Mouse (Mus musculus): ENCODE measurements around the gene Mybpc2. TPM values are rescaled to one million over a fixed set of nuclear protein-coding genes. Genes with fewer than 3 reads are reported as not detected.

Gene Mybpc2
- polyA plus RNA-seq, 1 experiment from 2014 or later: 0.06 TPM

- Histone ChIP-seq H3K27me3 (peaks cover 44% of the 10 kb centered on the region), H3K9ac (no peak within 1 kb of the TSS; the same call in 1 of the 2 replicates), H3K9me3 (no peaks in the 10 kb centered on the region), H3K4me1 (peaks cover 16% of the 10 kb centered on the region), H3K4me2 (replicated peaks) (no peak within 1 kb of the TSS), H3K27ac (no peak within 1 kb of the TSS), H3K36me3 (peaks cover 19% of the 10 kb centered on the region), H3K4me3 (no peak within 1 kb of the TSS)
- 61% methylated on average over 2 of the region's 2 CpGs for WGBS
- no peak for ATAC-seq (ENCODE audit: insufficient number of reproducible peaks, insufficient read depth, low FRiP score, low TSS enrichment)
Observed at GRCm38 (mm10) chr7:44465111-44465510, 59.3 kb downstream of the Mybpc2 start, which contains the start of gene Aspdh. Gene Aspdh (plus strand): TSS chr7:44465391.

- Histone ChIP-seq H3K9ac (no peak overlapping the region; the same call in 1 of the 2 replicates), H3K27me3 (peaks cover 50% of the 10 kb centered on the region), H3K27ac (no peak overlapping the region), H3K36me3 (peaks cover 18% of the 10 kb centered on the region), H3K4me2 (replicated peaks) (no peak overlapping the region), H3K4me3 (no peak overlapping the region), H3K9me3 (no peaks in the 10 kb centered on the region), H3K4me1 (peaks cover 16% of the 10 kb centered on the region)
- WGBS: 26% methylated on average over 4 of the region's 4 CpGs
- no peak for ATAC-seq (ENCODE audit: insufficient number of reproducible peaks, insufficient read depth, low FRiP score, low TSS enrichment)
Observed at GRCm38 (mm10) chr7:44464511-44464910, 59.9 kb downstream of the Mybpc2 start.

GRCm38 (mm10) chr7:44463556-44464225 is 60.8 kb downstream of the Mybpc2 start:
- Histone ChIP-seq H3K4me3 (no peak overlapping the region), H3K27ac (no peak overlapping the region), H3K9ac (no peak overlapping the region), H3K9me3 (no peaks in the 10 kb centered on the region), H3K36me3 (peaks cover 16% of the 10 kb centered on the region), H3K27me3 (peaks cover 51% of the 10 kb centered on the region), H3K4me2 (replicated peaks) (no peak overlapping the region), H3K4me1 (peaks cover 12% of the 10 kb centered on the region)
- ATAC-seq (ENCODE audit: insufficient number of reproducible peaks, insufficient read depth, low FRiP score, low TSS enrichment): no peak
- WGBS: 86% methylated on average over 10 of the region's 10 CpGs

- Histone ChIP-seq H3K9me3 (no peaks in the 10 kb centered on the region), H3K9ac (0 out of 2 replicates have a peak overlapping the region, but pooled peaks have one; percentile 7), H3K36me3 (peaks cover 16% of the 10 kb centered on the region), H3K27ac (no peak overlapping the region), H3K4me3 (no peak overlapping the region), H3K4me2 (replicated peaks) (no peak overlapping the region; the same call in 1 of the 2 replicates), H3K4me1 (0 out of 2 replicates have a peak, but pooled peaks cover 8% of the 10 kb centered on the region), H3K27me3 (peaks cover 51% of the 10 kb centered on the region)
- ATAC-seq (ENCODE audit: insufficient number of reproducible peaks, insufficient read depth, low FRiP score, low TSS enrichment): no peak
- 30% methylated on average over 8 of the region's 8 CpGs for WGBS
Observed at GRCm38 (mm10) chr7:44463056-44463425, 61.4 kb downstream of the Mybpc2 start.

- Histone ChIP-seq H3K9ac (0 out of 2 replicates have a peak overlapping the region, but pooled peaks have one; percentile 7), H3K27ac (no peak overlapping the region), H3K4me3 (peak overlapping the region; percentile 25), H3K36me3 (peaks cover 16% of the 10 kb centered on the region), H3K27me3 (peaks cover 51% of the 10 kb centered on the region), H3K9me3 (no peaks in the 10 kb centered on the region), H3K4me1 (0 out of 2 replicates have a peak, but pooled peaks cover 8% of the 10 kb centered on the region), H3K4me2 (replicated peaks) (peak overlapping the region; percentile 56)
- WGBS: 20% methylated on average over 74 of the region's 77 CpGs
- no peak for ATAC-seq (ENCODE audit: insufficient number of reproducible peaks, insufficient read depth, low FRiP score, low TSS enrichment)
Observed at GRCm38 (mm10) chr7:44462218-44463055, 62.0 kb downstream of the Mybpc2 start.

GRCm38 (mm10) chr7:44461503-44462217 is 62.8 kb downstream of the Mybpc2 start:
- H3K4me1 ChIP-seq: 0 out of 2 replicates have a peak, but pooled peaks cover 8% of the 10 kb centered on the region
- H3K9me3 ChIP-seq: no peaks in the 10 kb centered on the region
- H3K27ac ChIP-seq: no peak overlapping the region
- 62% methylated on average over 57 of the region's 57 CpGs for WGBS
- H3K9ac ChIP-seq: no peak overlapping the region
- ATAC-seq (ENCODE audit: insufficient number of reproducible peaks, insufficient read depth, low FRiP score, low TSS enrichment): no peak
- peak overlapping the region; percentile 56; the same call in 1 of the 2 replicates for H3K4me2 ChIP-seq (replicated peaks)
- H3K27me3 ChIP-seq: peaks cover 51% of the 10 kb centered on the region
- no peak overlapping the region for H3K4me3 ChIP-seq
- H3K36me3 ChIP-seq: peaks cover 16% of the 10 kb centered on the region

GRCm38 (mm10) chr7:44460767-44461502 is 63.5 kb downstream of the Mybpc2 start:
- 77% methylated on average over 31 of the region's 31 CpGs for WGBS
- H3K4me1 ChIP-seq: 0 out of 2 replicates have a peak, but pooled peaks cover 8% of the 10 kb centered on the region
- H3K36me3 ChIP-seq: peaks cover 16% of the 10 kb centered on the region
- no peak overlapping the region for H3K9ac ChIP-seq
- H3K27me3 ChIP-seq: peaks cover 51% of the 10 kb centered on the region
- H3K9me3 ChIP-seq: no peaks in the 10 kb centered on the region
- no peak overlapping the region for H3K4me3 ChIP-seq
- no peak overlapping the region for H3K27ac ChIP-seq
- no peak overlapping the region for H3K4me2 ChIP-seq (replicated peaks)
- no peak for ATAC-seq (ENCODE audit: insufficient number of reproducible peaks, insufficient read depth, low FRiP score, low TSS enrichment)

- WGBS: 78% methylated on average over 6 of the region's 6 CpGs
Observed at GRCm38 (mm10) chr7:44460067-44460466, 64.4 kb downstream of the Mybpc2 start.

GRCm38 (mm10) chr7:44456302-44456701 is 68.2 kb downstream of the Mybpc2 start:
- no peak overlapping the region for H3K27ac ChIP-seq
- H3K27me3 ChIP-seq: peaks cover 19% of the 10 kb centered on the region
- H3K9ac ChIP-seq: no peak overlapping the region
- peaks cover 2% of the 10 kb centered on the region for H3K36me3 ChIP-seq
- 93% methylated on average over 1 of the region's 1 CpGs for WGBS
- H3K4me1 ChIP-seq: no peaks in the 10 kb centered on the region
- H3K9me3 ChIP-seq: no peaks in the 10 kb centered on the region
- ATAC-seq (ENCODE audit: insufficient number of reproducible peaks, insufficient read depth, low FRiP score, low TSS enrichment): no peak
- H3K4me2 ChIP-seq (replicated peaks): no peak overlapping the region
- H3K4me3 ChIP-seq: no peak overlapping the region

More at GRCm38 (mm10) chr7:44460067-44460466, 64.4 kb downstream of the Mybpc2 start:
- Histone ChIP-seq H3K9me3 (no peaks in the 10 kb centered on the region), H3K9ac (no peak overlapping the region), H3K36me3 (peaks cover 16% of the 10 kb centered on the region), H3K4me3 (no peak overlapping the region), H3K27me3 (peaks cover 51% of the 10 kb centered on the region), H3K27ac (no peak overlapping the region), H3K4me1 (0 out of 2 replicates have a peak, but pooled peaks cover 8% of the 10 kb centered on the region), H3K4me2 (replicated peaks) (no peak overlapping the region)
- ATAC-seq (ENCODE audit: insufficient number of reproducible peaks, insufficient read depth, low FRiP score, low TSS enrichment): no peak

GRCm38 (mm10) chr7:44453256-44453655 is 71.2 kb downstream of the Mybpc2 start:
- H3K27ac ChIP-seq: no peak overlapping the region
- no peak for ATAC-seq (ENCODE audit: insufficient number of reproducible peaks, insufficient read depth, low FRiP score, low TSS enrichment)
- H3K36me3 ChIP-seq: no peaks in the 10 kb centered on the region
- H3K4me2 ChIP-seq (replicated peaks): no peak overlapping the region
- H3K4me3 ChIP-seq: no peak overlapping the region
- no peak overlapping the region for H3K9ac ChIP-seq
- H3K27me3 ChIP-seq: peaks cover 3% of the 10 kb centered on the region; the same call in 1 of the 2 replicates
- WGBS: 11% methylated on average over 3 of the region's 3 CpGs
- H3K9me3 ChIP-seq: no peaks in the 10 kb centered on the region
- H3K4me1 ChIP-seq: no peaks in the 10 kb centered on the region

Measured in embryonic facial prominence, embryonic 12.5 days (tissue).